Mouse (Mus musculus) left cerebral cortex, postnatal 4 days (tissue): ENCODE measurements around the gene Ak8. TPM values are rescaled to one million over a fixed set of nuclear protein-coding genes. Genes with fewer than 3 reads are reported as not detected.

ENCODE experiments used
- DNase-seq: peaks from one replicate; pipeline ENCODE4 v3.0.0-alpha.2; 2022
- intact Hi-C: fragments of 180-260 bp; cut with DNase I; formaldehyde crosslinking; loops from one replicate; pipeline ENCODE4 v1.15.1; 2025
- microRNA-seq: library from miRNA; unstranded; fragments of <30 nt; microRNA quantifications from one replicate; pipeline ENCODE4 v1.2.0, GENCODE M21; 2022
- total RNA-seq, 2 experiments: library from RNA; stranded (reverse); gene quantifications; 2 replicates each; pipeline ENCODE4 v1.2.3; 2021

Ak8 gene
- total RNA-seq, 2 experiments from 2014 or later = 1.7 to 1.8 TPM

GRCm38 (mm10) chr2:28852594-28852993, 152.6 kb downstream of the Ak8 start:
- intact Hi-C loops = no loop called here
- DNase-seq = no peak

GRCm38 (mm10) chr2:28855773-28856172, 155.8 kb downstream of the Ak8 start:
- intact Hi-C loops = no loop called here
- DNase-seq = peak; percentile 36

GRCm38 (mm10) chr2:28859303-28859702, 159.3 kb downstream of the Ak8 start:
- intact Hi-C loops = no loop called here

GRCm38 (mm10) chr2:28860678-28861423, 160.9 kb downstream of the Ak8 start:
- DNase-seq = peak; percentile 79
- intact Hi-C loops = no loop called here

More at GRCm38 (mm10) chr2:28859303-28859702, 159.3 kb downstream of the Ak8 start:
- DNase-seq = no peak

Small RNAs within 50 kb of the gene (microRNA-seq; reads per million reads assigned to microRNA genes)
- 2.4 reads per million for gene Mir3088

Other genes starting within 250 kb of the Ak8 start
- 1 to 10 TPM; 2.1 to 2.6 TPM for gene 1700007K13Rik, start 233.8 kb upstream of the Ak8 start, total RNA-seq
- gene Mrps2, start 232.1 kb upstream of the Ak8 start, total RNA-seq = 10 to 100 TPM; 38.5 to 39.2 TPM
- 1 to 10 TPM; 2.5 to 2.6 TPM for gene Gbgt1, start 203.3 kb upstream of the Ak8 start, total RNA-seq
- gene Gm10134, start 194.1 kb upstream of the Ak8 start, total RNA-seq = not detected
- 100 to 1,000 TPM; 164 to 176 TPM for gene Ralgds, start 187.0 kb upstream of the Ak8 start, total RNA-seq
- not detected for gene Cel, start 136.8 kb upstream of the Ak8 start, total RNA-seq
- gene Gtf3c5, start 116.4 kb upstream of the Ak8 start, total RNA-seq = 10 to 100 TPM; 26.6 to 27.8 TPM
- gene Gfi1b, start 78.2 kb upstream of the Ak8 start, total RNA-seq = not detected
- 10 to 100 TPM; 56.9 to 58.6 TPM for gene Tsc1, start 58.9 kb upstream of the Ak8 start, total RNA-seq
- not detected for gene Spaca9, start 437 bp upstream of the Ak8 start, total RNA-seq
- 10 to 100 TPM; 46.9 to 52.2 TPM for gene Gtf3c4, start 140.2 kb downstream of the Ak8 start, total RNA-seq
- gene Ddx31, start 140.2 kb downstream of the Ak8 start, total RNA-seq = 10 to 100 TPM; 13.0 to 13.4 TPM
- under 1 TPM; 0.20 to 0.34 TPM for gene Barhl1, start 216.5 kb downstream of the Ak8 start, total RNA-seq